16 mouse cellular contexts compared by ENCODE assay signal in the genomic region with DNA sequence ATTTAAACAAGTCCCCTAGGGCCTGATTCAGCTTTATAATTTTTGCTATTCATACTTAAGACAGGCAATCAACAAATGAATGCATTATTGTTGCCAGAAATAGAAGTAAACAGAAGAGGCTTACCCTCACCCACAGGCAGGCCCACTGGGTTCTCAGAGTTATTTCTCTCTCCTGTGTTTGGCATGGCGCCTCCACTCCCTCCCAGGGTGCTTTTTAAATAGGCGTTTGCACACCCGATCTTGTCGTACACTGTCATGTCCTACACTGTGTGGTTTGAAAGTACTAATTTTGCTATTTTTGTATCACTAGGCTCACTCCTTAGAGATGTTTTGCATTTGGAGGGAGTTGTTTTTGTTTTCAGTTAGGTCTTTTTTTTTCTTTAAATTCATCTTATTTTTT.
DNase-seq lines count a peak whose midpoint lies in the region; ATAC-seq and TF ChIP-seq lines count a peak whose summit lies in the region.
"Had no signal": no experiment of that assay in that cellular context is flagged by ENCODE, and none has a peak within 500 bp of the region (broad histone marks: within the 10 kb centered on the region; RNA-seq: fewer than 3 reads in every experiment).

No protein-coding gene starts in this region.

- TF ChIP-seq POLR2A in olfactory bulb, adult 2 months (IDR thresholded peaks at IDR 0.05; ENCODE audit: insufficient read depth, low read depth, low read length) = no peak

- ATAC-seq in embryonic facial prominence, embryonic 14.5 days (ENCODE audit: low read depth) = no peak
- ATAC-seq: activated CD4-positive, CD25-positive, alpha-beta regulatory T cell, adult 4 months; liver, postnatal 0 days had no signal

- no peaks in the 10 kb centered on the region for H3K27me3 ChIP-seq in embryonic facial prominence, embryonic 14.5 days (replicated peaks; ENCODE audit: control insufficient read depth, insufficient read depth, low read length)
- H3K27me3 ChIP-seq in embryonic facial prominence, embryonic 10.5 days (replicated peaks; ENCODE audit: low read depth, poor library complexity, severe bottlenecking) = no peaks in the 10 kb centered on the region
- H3K27me3 ChIP-seq: heart, embryonic 13.5 days had no signal

- 73% methylated on average over 4 of the region's 4 CpGs for WGBS in embryonic facial prominence, embryonic 14.5 days
- WGBS in embryonic facial prominence, embryonic 10.5 days = 88% methylated on average over 4 of the region's 4 CpGs
- WGBS in olfactory bulb, adult 2 months = 9% methylated on average over 4 of the region's 4 CpGs

- H3K4me2 ChIP-seq in embryonic facial prominence, embryonic 14.5 days (ENCODE audit: low read depth, low read length) = no peak overlapping the region
- H3K4me2 ChIP-seq: heart, embryonic 13.5 days had no signal

- no peak overlapping the region for H3K9ac ChIP-seq in embryonic facial prominence, embryonic 14.5 days (ENCODE audit: low read depth, low read length)
- H3K9ac ChIP-seq: heart, embryonic 13.5 days; liver, postnatal 0 days had no signal

- H3K4me3 ChIP-seq in embryonic facial prominence, embryonic 14.5 days (ENCODE audit: low read depth, low read length) = no peak overlapping the region
- H3K4me3 ChIP-seq in embryonic facial prominence, embryonic 10.5 days = no peak overlapping the region
- peak overlapping the region; percentile 42 for H3K4me3 ChIP-seq in olfactory bulb, adult 2 months (ENCODE audit: insufficient read depth, low read depth, low read length)
- H3K4me3 ChIP-seq: erythroblast, embryonic 14.5 days; heart, embryonic 13.5 days; midbrain, embryonic 10.5 days had no signal

- no peaks in the 10 kb centered on the region for H3K4me1 ChIP-seq in embryonic facial prominence, embryonic 14.5 days (ENCODE audit: control insufficient read depth, insufficient read depth, low read length)
- no peaks in the 10 kb centered on the region for H3K4me1 ChIP-seq in embryonic facial prominence, embryonic 10.5 days
- H3K4me1 ChIP-seq in olfactory bulb, adult 2 months (ENCODE audit: control insufficient read depth, insufficient read depth, low read length) = peaks cover 4% of the 10 kb centered on the region; the same call in 1 of the 2 replicates
- H3K4me1 ChIP-seq: midbrain, embryonic 10.5 days had no signal

- no peaks in the 10 kb centered on the region for H3K9me3 ChIP-seq in embryonic facial prominence, embryonic 14.5 days (ENCODE audit: control insufficient read depth, low read length)
- no peaks in the 10 kb centered on the region for H3K9me3 ChIP-seq in embryonic facial prominence, embryonic 10.5 days
- H3K9me3 ChIP-seq: heart, embryonic 13.5 days; midbrain, embryonic 10.5 days had no signal

- no peaks in the 10 kb centered on the region for H3K36me3 ChIP-seq in embryonic facial prominence, embryonic 14.5 days (ENCODE audit: control insufficient read depth, insufficient read depth, low read length)
- no peaks in the 10 kb centered on the region for H3K36me3 ChIP-seq in embryonic facial prominence, embryonic 10.5 days (replicated peaks)
- H3K36me3 ChIP-seq: heart, embryonic 13.5 days; midbrain, embryonic 10.5 days had no signal

- peak; percentile 42 for DNase-seq in embryonic facial prominence, embryonic 14.5 days (ENCODE audit: low spot score)
- DNase-seq in embryonic facial prominence, embryonic 10.5 days (ENCODE audit: low spot score) = no peak
- DNase-seq in brain, adult 2 months (ENCODE audit: low read depth, low spot score) = peak; percentile 88
- DNase-seq in frontal cortex, postnatal 14 days (ENCODE audit: low spot score in 2 of 2) = peak; percentile 15 to 18
- DNase-seq in embryo, embryonic 10.5 days (ENCODE audit: low spot score) = no peak
- no peak for DNase-seq in liver
- no peak for DNase-seq in urinary bladder, postnatal 10 days (ENCODE audit: low spot score)
- DNase-seq: cerebellum, adult 8-10 months; gastrocnemius, postnatal 14 days; liver, postnatal 0 days; thymus, adult 18-20 months had no signal

- TF ChIP-seq CTCF in olfactory bulb, adult 2 months (IDR thresholded peaks at IDR 0.05; ENCODE audit: insufficient read depth, low read depth, low read length) = no peak

- H3K27ac ChIP-seq in embryonic facial prominence, embryonic 14.5 days (replicated peaks; ENCODE audit: low read depth, low read length) = no peak overlapping the region
- H3K27ac ChIP-seq in embryonic facial prominence, embryonic 10.5 days (replicated peaks) = no peak overlapping the region
- H3K27ac ChIP-seq in olfactory bulb, adult 2 months (ENCODE audit: insufficient read depth, low read depth, low read length) = peak overlapping the region; percentile 98
- H3K27ac ChIP-seq: heart, embryonic 13.5 days; midbrain, embryonic 10.5 days had no signal

Comparison
In these comparisons a context has a peak if more than half of its experiments do, and no peak if none do; other contexts are left out.
1. DNase-seq: peak in embryonic facial prominence, embryonic 14.5 days (single experiment), brain, adult 2 months (single experiment) and frontal cortex, postnatal 14 days (2 of 2); none in embryonic facial prominence, embryonic 10.5 days (single experiment), embryo, embryonic 10.5 days (single experiment), liver (single experiment) and urinary bladder, postnatal 10 days (single experiment).